34 mouse cellular contexts compared by ENCODE assay signal in genomic region chr1:170332775-170333174, GRCm38 (mm10). TPM values are rescaled to one million over a fixed set of nuclear protein-coding genes. Genes with fewer than 3 reads are reported as not detected.
DNase-seq lines count a peak whose midpoint lies in the region; ATAC-seq and TF ChIP-seq lines count a peak whose summit lies in the region.
"Had no signal": no experiment of that assay in that cellular context is flagged by ENCODE, and none has a peak within 500 bp of the region (broad histone marks: within the 10 kb centered on the region; RNA-seq: fewer than 3 reads in every experiment).

No protein-coding gene starts in this region.

- H3K27ac ChIP-seq in heart, postnatal 0 days (ENCODE audit: low read depth) = no peak overlapping the region
- no peak overlapping the region for H3K27ac ChIP-seq in heart, embryonic 10.5 days
- H3K27ac ChIP-seq in kidney, postnatal 0 days = no peak overlapping the region
- H3K27ac ChIP-seq in midbrain, postnatal 0 days (ENCODE audit: low read depth, low read length) = no peak overlapping the region
- H3K27ac ChIP-seq in midbrain, embryonic 16.5 days (ENCODE audit: low read length) = no peak overlapping the region
- H3K27ac ChIP-seq: embryonic facial prominence, embryonic 10.5 days; hindbrain, embryonic 15.5 days; limb, embryonic 13.5 days; liver, embryonic 13.5 days; lung, embryonic 15.5 days; neural tube, embryonic 13.5 days had no signal

- peak; percentile 39 for DNase-seq in heart, postnatal 0 days (ENCODE audit: low spot score)
- DNase-seq in heart, embryonic 10.5 days (ENCODE audit: low spot score) = no peak
- DNase-seq in kidney, postnatal 0 days (ENCODE audit: low spot score) = no peak
- no peak for DNase-seq in kidney, adult 18-20 months
- DNase-seq in midbrain, postnatal 0 days (ENCODE audit: low spot score) = peak; percentile 10
- no peak for DNase-seq in adrenal gland, postnatal 14 days
- DNase-seq: cerebellum, adult 9-10 months; gastrocnemius, postnatal 14 days; heart, adult 18-20 months; heart, postnatal 4 days; layer of hippocampus, postnatal 36 days; liver, embryonic 13.5 days; lung, postnatal 4 days; midbrain, embryonic 14.5 days; retina, postnatal 1 day; right cerebral cortex, postnatal 25 days; spleen, adult 18-20 months had no signal

- H3K4me1 ChIP-seq in heart, postnatal 0 days (ENCODE audit: control insufficient read depth, insufficient read depth) = no peaks in the 10 kb centered on the region
- peaks cover 12% of the 10 kb centered on the region for H3K4me1 ChIP-seq in heart, embryonic 10.5 days
- H3K4me1 ChIP-seq in kidney, postnatal 0 days (replicated peaks; ENCODE audit: insufficient read depth, low read length) = no peaks in the 10 kb centered on the region
- no peaks in the 10 kb centered on the region for H3K4me1 ChIP-seq in midbrain, postnatal 0 days (ENCODE audit: insufficient read depth, low read length)
- no peaks in the 10 kb centered on the region for H3K4me1 ChIP-seq in midbrain, embryonic 16.5 days (ENCODE audit: control insufficient read depth, insufficient read depth, low read length)
- H3K4me1 ChIP-seq: hindbrain, embryonic 15.5 days; limb, embryonic 13.5 days; liver, embryonic 13.5 days; lung, embryonic 15.5 days had no signal

- H3K36me3 ChIP-seq in heart, postnatal 0 days (replicated peaks; ENCODE audit: control insufficient read depth, insufficient read depth, low read length) = peaks cover 8% of the 10 kb centered on the region
- peaks cover 31% of the 10 kb centered on the region for H3K36me3 ChIP-seq in heart, embryonic 10.5 days
- H3K36me3 ChIP-seq in kidney, postnatal 0 days (ENCODE audit: insufficient read depth, low read length) = no peaks in the 10 kb centered on the region
- peaks cover 3% of the 10 kb centered on the region; the same call in 1 of the 2 replicates for H3K36me3 ChIP-seq in midbrain, postnatal 0 days (ENCODE audit: insufficient read depth, low read length)
- no peaks in the 10 kb centered on the region; the same call in 1 of the 2 replicates for H3K36me3 ChIP-seq in midbrain, embryonic 16.5 days (ENCODE audit: control insufficient read depth, insufficient read depth, low read length)
- H3K36me3 ChIP-seq: embryonic facial prominence, embryonic 10.5 days; G1E; hindbrain, embryonic 15.5 days; liver, embryonic 13.5 days; lung, embryonic 15.5 days; neural tube, embryonic 13.5 days had no signal

- no peaks in the 10 kb centered on the region for H3K9me3 ChIP-seq in heart, postnatal 0 days (replicated peaks; ENCODE audit: control insufficient read depth, low read length)
- no peaks in the 10 kb centered on the region for H3K9me3 ChIP-seq in heart, embryonic 10.5 days
- H3K9me3 ChIP-seq in kidney, postnatal 0 days (replicated peaks; ENCODE audit: low read length) = no peaks in the 10 kb centered on the region
- H3K9me3 ChIP-seq in midbrain, postnatal 0 days (ENCODE audit: low read length) = no peaks in the 10 kb centered on the region
- H3K9me3 ChIP-seq in midbrain, embryonic 16.5 days (replicated peaks; ENCODE audit: control insufficient read depth, low read length, poor library complexity, severe bottlenecking) = no peaks in the 10 kb centered on the region
- H3K9me3 ChIP-seq: embryonic facial prominence, embryonic 10.5 days; G1E; hindbrain, embryonic 15.5 days; limb, embryonic 13.5 days; liver, embryonic 13.5 days; lung, embryonic 15.5 days; neural tube, embryonic 13.5 days had no signal

- TF ChIP-seq EP300 in heart, postnatal 0 days (IDR thresholded peaks at IDR 0.05; ENCODE audit: low read depth) = no peak

- ATAC-seq in heart, postnatal 0 days (ENCODE audit: insufficient read depth, low read depth) = no peak
- ATAC-seq in kidney, postnatal 0 days (replicated peaks; ENCODE audit: low FRiP score, low read depth) = no peak
- no peak for ATAC-seq in midbrain, postnatal 0 days (ENCODE audit: low FRiP score)
- no peak for ATAC-seq in midbrain, embryonic 16.5 days
- ATAC-seq: forebrain, embryonic 16.5 days; Patski had no signal

- no peak overlapping the region for H3K9ac ChIP-seq in heart, postnatal 0 days (replicated peaks; ENCODE audit: low read depth, low read length)
- H3K9ac ChIP-seq in kidney, postnatal 0 days (ENCODE audit: low read depth, low read length) = no peak overlapping the region
- no peak overlapping the region for H3K9ac ChIP-seq in midbrain, postnatal 0 days (replicated peaks; ENCODE audit: low read length, poor library complexity, severe bottlenecking)
- no peak overlapping the region for H3K9ac ChIP-seq in midbrain, embryonic 16.5 days (ENCODE audit: low read depth, low read length)
- H3K9ac ChIP-seq: hindbrain, embryonic 15.5 days; limb, embryonic 13.5 days; liver, embryonic 13.5 days; lung, embryonic 15.5 days; neural tube, embryonic 13.5 days had no signal

- H3K4me2 ChIP-seq in heart, postnatal 0 days (ENCODE audit: low read depth, low read length) = no peak overlapping the region
- H3K4me2 ChIP-seq in kidney, postnatal 0 days (ENCODE audit: low read length) = no peak overlapping the region
- H3K4me2 ChIP-seq in midbrain, postnatal 0 days (ENCODE audit: low read depth, low read length, poor library complexity, severe bottlenecking) = no peak overlapping the region
- H3K4me2 ChIP-seq in midbrain, embryonic 16.5 days (ENCODE audit: low read length) = no peak overlapping the region
- H3K4me2 ChIP-seq: hindbrain, embryonic 15.5 days; limb, embryonic 13.5 days; liver, embryonic 13.5 days; lung, embryonic 15.5 days; neural tube, embryonic 13.5 days had no signal

- TF ChIP-seq CTCF in heart, postnatal 0 days (IDR thresholded peaks at IDR 0.05; ENCODE audit: low read depth) = peak; percentile 34
- TF ChIP-seq CTCF in kidney, postnatal 0 days (IDR thresholded peaks at IDR 0.05; ENCODE audit: low read depth) = peak; percentile 51; the same call in 1 of the 2 replicates
- peak; percentile 57 for TF ChIP-seq CTCF in midbrain, postnatal 0 days (IDR thresholded peaks at IDR 0.05)

- H3K27me3 ChIP-seq in heart, postnatal 0 days (ENCODE audit: control insufficient read depth, insufficient read depth, low read length) = no peaks in the 10 kb centered on the region
- H3K27me3 ChIP-seq in heart, embryonic 10.5 days (ENCODE audit: insufficient read depth, poor library complexity, severe bottlenecking) = no peaks in the 10 kb centered on the region
- H3K27me3 ChIP-seq in kidney, postnatal 0 days (ENCODE audit: insufficient read depth, low read length) = no peaks in the 10 kb centered on the region
- no peaks in the 10 kb centered on the region for H3K27me3 ChIP-seq in midbrain, postnatal 0 days (ENCODE audit: insufficient read depth, low read length)
- H3K27me3 ChIP-seq in midbrain, embryonic 16.5 days (ENCODE audit: control insufficient read depth, insufficient read depth, low read depth, low read length) = no peaks in the 10 kb centered on the region
- H3K27me3 ChIP-seq: hindbrain, embryonic 15.5 days; limb, embryonic 13.5 days; liver, embryonic 13.5 days; lung, embryonic 15.5 days; neural tube, embryonic 13.5 days; Patski had no signal

- H3K4me3 ChIP-seq in heart, postnatal 0 days (ENCODE audit: low read depth, low read length) = no peak overlapping the region
- H3K4me3 ChIP-seq in heart, embryonic 10.5 days = no peak overlapping the region
- H3K4me3 ChIP-seq in kidney, postnatal 0 days (replicated peaks; ENCODE audit: low read depth, low read length) = no peak overlapping the region
- H3K4me3 ChIP-seq in midbrain, postnatal 0 days (ENCODE audit: low read depth, low read length) = no peak overlapping the region
- H3K4me3 ChIP-seq in midbrain, embryonic 16.5 days (ENCODE audit: low read depth, low read length) = no peak overlapping the region
- H3K4me3 ChIP-seq: embryonic facial prominence, embryonic 10.5 days; hindbrain, embryonic 15.5 days; limb, embryonic 13.5 days; liver, embryonic 13.5 days; lung, embryonic 15.5 days; myocyte; neural tube, embryonic 13.5 days had no signal

- 75% methylated on average over 4 of the region's 4 CpGs for WGBS in heart, postnatal 0 days
- WGBS in heart, embryonic 10.5 days = 68% methylated on average over 4 of the region's 4 CpGs
- WGBS in kidney, postnatal 0 days = 63% methylated on average over 4 of the region's 4 CpGs
- WGBS in midbrain, postnatal 0 days = 65% methylated on average over 4 of the region's 4 CpGs
- 66% methylated on average over 4 of the region's 4 CpGs for WGBS in midbrain, embryonic 16.5 days

RNA-seq across cellular contexts. Expression of gene Spata46, which starts 24.2 kb away (rescaled TPM):
- not detected in 2 replicates for total RNA-seq in heart, postnatal 0 days (2014; rRNA removed; ENCODE audit: low replicate concordance)
- polyA plus RNA-seq in heart, postnatal 0 days (2015; fragmentation: Nextera tagmentation; extraction: Ambion mirVana) = 0.41 and 0.47 TPM in 2 replicates
- 2.0 and 3.6 TPM in 2 replicates for polyA plus RNA-seq in heart, embryonic 10.5 days (2016; fragmentation: Nextera tagmentation; extraction: Ambion mirVana)
- polyA plus RNA-seq in kidney, postnatal 0 days (2015; fragmentation: Nextera tagmentation; extraction: Ambion mirVana) = 0.62 and 1.0 TPM in 2 replicates
- not detected in 2 replicates for total RNA-seq in midbrain, postnatal 0 days (2014; rRNA removed)
- polyA plus RNA-seq in midbrain, postnatal 0 days (2015; fragmentation: Nextera tagmentation; extraction: Ambion mirVana) = 0.42 TPM in 1 of 2 replicates, not detected in the other
- 0.76 and 0.90 TPM in 2 replicates for polyA plus RNA-seq in midbrain, embryonic 16.5 days (2015; fragmentation: Nextera tagmentation; extraction: Ambion mirVana)
- not detected in 2 replicates for total RNA-seq in adrenal gland, postnatal 14 days (2021)
- total RNA-seq: adrenal gland, adult 18-20 months; adrenal gland, postnatal 4 days; G1E; gastrocnemius, postnatal 14 days; heart, adult 18-20 months; heart, postnatal 4 days; layer of hippocampus, adult 18-20 months; layer of hippocampus, postnatal 36 days; left cerebral cortex, postnatal 14 days; megakaryocyte-erythroid progenitor cell, adult 5-6 weeks had no signal
- polyA plus RNA-seq: G1E; myocyte; urinary bladder, adult 2 months had no signal

RNA-seq across cellular contexts. Expression of gene Gm7694, which starts 26.6 kb away (rescaled TPM):
- 3.9 and 7.0 TPM in 2 replicates for total RNA-seq in heart, postnatal 0 days (2014; rRNA removed; ENCODE audit: low replicate concordance)
- 2.3 and 2.9 TPM in 2 replicates for polyA plus RNA-seq in heart, postnatal 0 days (2015; fragmentation: Nextera tagmentation; extraction: Ambion mirVana)
- 8.1 and 9.0 TPM in 2 replicates for polyA plus RNA-seq in heart, embryonic 10.5 days (2016; fragmentation: Nextera tagmentation; extraction: Ambion mirVana)
- 5.6 and 6.1 TPM in 2 replicates for polyA plus RNA-seq in kidney, postnatal 0 days (2015; fragmentation: Nextera tagmentation; extraction: Ambion mirVana)
- total RNA-seq in midbrain, postnatal 0 days (2014; rRNA removed) = 1.8 and 2.2 TPM in 2 replicates
- 0.72 and 0.79 TPM in 2 replicates for polyA plus RNA-seq in midbrain, postnatal 0 days (2015; fragmentation: Nextera tagmentation; extraction: Ambion mirVana)
- polyA plus RNA-seq in midbrain, embryonic 16.5 days (2015; fragmentation: Nextera tagmentation; extraction: Ambion mirVana) = 1.5 and 1.7 TPM in 2 replicates
- 5.3 and 6.2 TPM in 2 replicates for total RNA-seq in adrenal gland, postnatal 14 days (2021)

RNA-seq across cellular contexts. Expression of gene Sh2d1b1, which starts 55.7 kb away (rescaled TPM):
- total RNA-seq in heart, postnatal 0 days (2014; rRNA removed; ENCODE audit: low replicate concordance) = not detected in 2 replicates
- polyA plus RNA-seq in heart, postnatal 0 days (2015; fragmentation: Nextera tagmentation; extraction: Ambion mirVana) = 0.08 and 0.12 TPM in 2 replicates
- 0.10 TPM in 1 of 2 replicates, not detected in the other for polyA plus RNA-seq in heart, embryonic 10.5 days (2016; fragmentation: Nextera tagmentation; extraction: Ambion mirVana)
- polyA plus RNA-seq in kidney, postnatal 0 days (2015; fragmentation: Nextera tagmentation; extraction: Ambion mirVana) = 0.17 and 0.20 TPM in 2 replicates
- not detected in 2 replicates for total RNA-seq in midbrain, postnatal 0 days (2014; rRNA removed)
- polyA plus RNA-seq in midbrain, postnatal 0 days (2015; fragmentation: Nextera tagmentation; extraction: Ambion mirVana) = not detected in 2 replicates
- polyA plus RNA-seq in midbrain, embryonic 16.5 days (2015; fragmentation: Nextera tagmentation; extraction: Ambion mirVana) = not detected in 2 replicates
- 0.26 TPM in 1 of 2 replicates, not detected in the other for total RNA-seq in adrenal gland, postnatal 14 days (2021)
- total RNA-seq: gastrocnemius, postnatal 14 days; layer of hippocampus, adult 18-20 months; layer of hippocampus, postnatal 36 days; left cerebral cortex, postnatal 14 days; megakaryocyte-erythroid progenitor cell, adult 5-6 weeks had no signal
- polyA plus RNA-seq: embryonic facial prominence, embryonic 10.5 days; forebrain, embryonic 16.5 days; G1E; kidney, embryonic 14.5 days; midbrain, embryonic 14.5 days; neural tube, embryonic 13.5 days had no signal

Comparison
In these comparisons a context has a peak if more than half of its experiments do, and no peak if none do; other contexts are left out.
1. DNase-seq: peak in heart, postnatal 0 days (single experiment) and midbrain, postnatal 0 days (single experiment); none in heart, embryonic 10.5 days (single experiment), kidney, postnatal 0 days (single experiment), kidney, adult 18-20 months (single experiment) and adrenal gland, postnatal 14 days (single experiment).
2. Peak in every context shown above with its lines, with median percentiles within 50 percentile points of each other: CTCF ChIP-seq.